Mouse (Mus musculus) G1E (cell line): ENCODE measurements around the gene Atp1a3.

Experiments used
- CTCF ChIP-seq: IDR thresholded peaks from 2 replicates; pipeline ENCODE4 v1.5.1; 2012; ENCODE audit warnings: low read depth, low read length, inconsistent platforms, mixed read lengths
- GATA1 ChIP-seq: IDR thresholded peaks from 2 replicates; pipeline ENCODE4 v1.6.1; 2012; ENCODE audit warnings: borderline replicate concordance, low read length, inconsistent platforms, mixed read lengths
- GATA2 ChIP-seq: IDR thresholded peaks from 2 replicates; pipeline ENCODE4 v1.6.1; 2012; ENCODE audit warnings: low read depth, low read length, inconsistent platforms, borderline replicate concordance

GRCm38 (mm10) chr7:24954450-24954849 is 51.3 kb downstream of the Atp1a3 start:
- TF ChIP-seq CTCF (no peak), GATA2 (no peak), GATA1 (no peak)
